Mouse (Mus musculus) T-helper 2 cell (primary cell): ENCODE data around the gene Top3a.

Source experiments
- in situ Hi-C: fragments of 300-600 bp; cut with MboI, MseI; formaldehyde crosslinking; loops from one replicate; pipeline ENCODE4 v1.15.1; 2025; ENCODE audit warnings: high pct_unique_total_duplicates

Top3a gene

GRCm38 (mm10) chr11:60712639-60713255, 64.4 kb downstream of the Top3a start:
- in situ Hi-C loops = no loop called here

- in situ Hi-C loops = no loop called here
Measured at GRCm38 (mm10) chr11:60712040-60712439, 65.1 kb downstream of the Top3a start.

DNA sequence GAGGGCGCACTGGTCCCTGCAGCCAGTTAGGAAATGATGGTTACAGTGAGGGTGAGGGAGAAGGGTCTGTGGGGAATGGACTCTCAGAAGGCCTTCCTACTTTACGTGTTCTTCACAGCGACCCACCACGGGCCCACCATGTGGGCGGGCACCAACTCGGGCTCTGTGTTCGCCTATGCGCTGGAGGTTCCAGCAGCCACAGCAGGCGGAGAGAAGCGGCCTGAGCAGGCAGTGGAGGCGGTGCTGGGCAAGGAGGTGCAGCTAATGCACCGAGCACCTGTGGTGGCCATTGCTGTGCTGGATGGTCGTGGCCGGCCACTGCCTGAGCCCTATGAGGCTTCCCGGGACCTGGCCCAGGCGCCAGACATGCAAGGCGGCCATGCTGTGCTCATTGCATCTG, 65.9 kb downstream of the Top3a start:
- in situ Hi-C loops = no loop called here

DNA sequence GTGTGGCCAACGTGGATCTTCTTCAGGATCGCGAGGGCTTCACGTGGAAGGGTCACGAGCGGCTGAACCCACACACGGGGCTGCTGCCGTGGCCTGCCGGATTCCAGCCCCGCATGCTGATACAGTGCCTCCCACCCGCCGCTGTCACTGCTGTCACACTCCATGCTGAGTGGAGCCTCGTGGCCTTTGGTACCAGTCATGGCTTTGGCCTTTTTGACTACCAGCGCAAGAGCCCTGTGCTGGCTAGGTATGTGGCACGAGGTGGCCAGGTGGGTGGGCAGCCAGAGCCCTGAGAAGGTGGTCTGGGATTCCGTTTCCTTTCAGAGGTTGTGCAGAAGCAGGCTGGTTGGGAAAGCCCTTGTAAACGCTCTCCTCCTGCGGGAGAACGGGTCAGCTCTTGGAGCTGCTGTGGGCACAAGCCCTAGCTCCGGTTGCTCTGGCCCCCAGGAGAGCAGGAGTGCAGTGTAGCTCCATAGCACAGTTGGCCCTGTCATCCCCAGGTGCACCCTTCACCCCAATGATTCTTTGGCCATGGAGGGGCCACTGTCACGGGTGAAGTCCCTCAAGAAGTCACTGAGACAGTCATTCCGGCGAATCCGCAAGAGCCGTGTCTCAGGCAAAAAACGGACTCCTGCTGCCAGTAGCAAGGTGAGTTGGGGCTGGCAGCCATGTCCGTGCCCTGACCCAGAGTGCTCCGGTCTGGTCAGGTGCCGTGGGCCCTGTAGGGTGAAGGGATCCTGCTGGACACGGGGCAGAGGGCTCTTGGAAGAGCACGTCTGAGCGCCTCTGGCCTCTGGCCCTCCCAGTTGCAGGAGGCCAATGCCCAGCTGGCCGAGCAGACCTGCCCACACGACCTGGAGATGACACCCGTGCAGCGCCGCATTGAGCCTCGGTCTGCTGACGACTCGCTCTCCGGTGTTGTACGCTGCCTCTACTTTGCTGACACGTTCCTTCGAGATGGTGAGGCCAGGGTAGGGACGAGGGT, 67.4 kb downstream of the Top3a start:
- in situ Hi-C loops = no loop called here

DNA sequence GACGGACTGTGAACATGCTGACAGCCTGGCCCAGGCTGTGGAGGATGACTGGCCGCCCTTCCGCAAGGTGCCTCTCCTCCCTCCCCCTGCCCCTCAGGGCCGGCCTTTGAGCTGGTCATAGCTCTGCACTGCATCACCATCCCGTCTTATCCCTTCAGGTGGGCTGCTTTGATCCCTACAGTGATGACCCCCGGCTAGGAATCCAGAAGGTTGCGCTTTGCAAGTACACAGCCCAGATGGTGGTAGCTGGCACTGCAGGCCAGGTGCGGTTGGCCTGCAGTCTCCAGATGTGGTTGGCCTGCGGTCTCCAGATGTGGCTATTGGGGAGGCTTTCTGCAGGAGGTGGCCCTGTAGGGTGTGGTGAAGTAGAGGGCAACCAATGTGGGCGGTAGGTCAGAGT, 68.5 kb downstream of the Top3a start:
- in situ Hi-C loops = no loop called here

- in situ Hi-C loops = no loop called here
Measured at GRCm38 (mm10) chr11:60707672-60708071, 69.5 kb downstream of the Top3a start.

GRCm38 (mm10) chr11:60706696-60707480, 70.3 kb downstream of the Top3a start:
- in situ Hi-C loops = no loop called here

- in situ Hi-C loops = no loop called here
Measured at GRCm38 (mm10) chr11:60706076-60706475, 71.1 kb downstream of the Top3a start.

GRCm38 (mm10) chr11:60705255-60705654, 71.9 kb downstream of the Top3a start:
- in situ Hi-C loops = no loop called here

- in situ Hi-C loops = loop anchor here (5.0 kb wide), 1 partner anchor 73 kb away; the partner anchor contains the start of genes Smcr8 and Top3a
Measured at GRCm38 (mm10) chr11:60704023-60704880, 72.9 kb downstream of the Top3a start.

GRCm38 (mm10) chr11:60703131-60703530, 74.0 kb downstream of the Top3a start:
- in situ Hi-C loops = loop anchor here (5.0 kb wide), 1 partner anchor 74 kb away; the partner anchor contains the start of genes Smcr8 and Top3a

- in situ Hi-C loops = loop anchor here (5.0 kb wide), 1 partner anchor 76 kb away; the partner anchor contains the start of genes Smcr8 and Top3a
Measured at GRCm38 (mm10) chr11:60701611-60702010, 75.6 kb downstream of the Top3a start.

GRCm38 (mm10) chr11:60700320-60701185, 76.6 kb downstream of the Top3a start:
- in situ Hi-C loops = loop anchor here (5.0 kb wide), 1 partner anchor 77 kb away; the partner anchor contains the start of genes Smcr8 and Top3a

DNA sequence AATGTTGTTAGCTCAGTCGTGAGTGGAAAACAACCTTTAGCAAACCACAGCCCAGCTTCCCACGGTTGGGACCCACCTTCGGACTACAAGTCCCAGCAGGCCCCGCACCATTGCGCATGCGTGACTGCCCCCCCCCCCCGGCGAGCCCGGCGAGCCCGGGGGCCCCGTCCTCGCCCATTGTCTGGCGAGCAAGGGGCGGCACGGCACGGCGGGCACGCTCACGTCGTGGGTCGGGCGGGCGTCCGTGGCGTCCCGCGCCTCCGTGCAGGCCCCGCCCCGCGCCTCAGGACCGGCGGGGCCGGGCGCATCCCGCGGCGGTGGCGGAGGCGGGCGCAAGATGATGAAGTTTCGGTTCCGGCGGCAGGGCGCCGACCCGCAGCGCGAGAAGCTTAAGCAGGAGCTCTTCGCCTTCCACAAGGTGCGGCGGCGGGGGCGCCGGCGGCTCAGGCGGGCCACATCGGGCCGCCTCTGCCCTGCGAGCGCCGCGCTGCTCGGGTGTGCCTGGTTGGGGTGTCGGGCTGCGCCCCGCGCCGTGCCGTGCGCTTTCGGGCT, 77.6 kb downstream of the Top3a start, which contains the start of gene Llgl1:
TSS of gene Llgl1 (plus strand) at position 200 of the 552 bp plus-strand sequence.
- in situ Hi-C loops = loop anchor here (5.0 kb wide), 1 partner anchor 78 kb away; the partner anchor contains the start of genes Smcr8 and Top3a

- in situ Hi-C loops = no loop called here
Measured at GRCm38 (mm10) chr11:60698806-60699523, 78.2 kb downstream of the Top3a start.

DNA sequence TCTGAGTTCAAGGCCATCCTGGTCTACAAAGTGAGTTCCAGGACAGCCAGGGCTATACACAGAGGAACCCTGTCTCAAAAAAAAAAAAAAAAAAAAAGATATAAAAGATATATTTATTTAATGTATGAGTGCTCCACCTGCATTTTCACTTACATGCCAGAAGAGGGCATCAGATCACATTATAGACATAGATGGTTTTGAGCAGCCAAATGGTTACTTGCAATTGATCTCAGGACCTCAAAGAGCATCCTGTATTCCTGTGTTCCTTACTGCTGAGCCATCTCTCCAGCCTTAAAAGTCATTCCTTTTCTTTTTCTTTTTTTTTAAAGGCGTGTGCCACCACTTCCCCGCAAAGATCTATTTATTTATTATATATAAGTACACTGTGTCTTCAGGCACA, 79.6 kb downstream of the Top3a start:
- in situ Hi-C loops = no loop called here

GRCm38 (mm10) chr11:60696165-60696564, 81.0 kb downstream of the Top3a start:
- in situ Hi-C loops = no loop called here
